ENCODE assay signal across 10 mouse cellular contexts in genomic region chr15:64434908-64435307, GRCm38 (mm10).
"Had no signal": no experiment of that assay in that cellular context is flagged by ENCODE, and none has a peak within 500 bp of the region (broad histone marks: within the 10 kb centered on the region; RNA-seq: fewer than 3 reads in every experiment).

No protein-coding gene starts in this region.

- H3K9me3 ChIP-seq: limb, embryonic 13.5 days; neural tube, embryonic 15.5 days had no signal

- ATAC-seq: midbrain, embryonic 16.5 days had no signal

- H3K27me3 ChIP-seq: limb, embryonic 13.5 days; neural tube, embryonic 15.5 days had no signal

- H3K9ac ChIP-seq: limb, embryonic 13.5 days; liver, embryonic 14.5 days; neural tube, embryonic 15.5 days had no signal

- H3K27ac ChIP-seq: limb, embryonic 13.5 days; liver, embryonic 14.5 days; neural tube, embryonic 15.5 days had no signal

- H3K4me1 ChIP-seq: neural tube, embryonic 15.5 days had no signal

- H3K4me3 ChIP-seq: limb, embryonic 13.5 days; myocyte; neural tube, embryonic 15.5 days had no signal

- H3K36me3 ChIP-seq: limb, embryonic 13.5 days; neural tube, embryonic 15.5 days had no signal

- DNase-seq: kidney, adult 2 months; left cerebral cortex, postnatal 4 days; lung, adult 18-20 months; thymus, adult 18-20 months; thymus, postnatal 14 days had no signal

- H3K4me2 ChIP-seq: limb, embryonic 13.5 days; neural tube, embryonic 15.5 days had no signal
